7 mouse cellular contexts compared by ENCODE assay signal in the genomic region with DNA sequence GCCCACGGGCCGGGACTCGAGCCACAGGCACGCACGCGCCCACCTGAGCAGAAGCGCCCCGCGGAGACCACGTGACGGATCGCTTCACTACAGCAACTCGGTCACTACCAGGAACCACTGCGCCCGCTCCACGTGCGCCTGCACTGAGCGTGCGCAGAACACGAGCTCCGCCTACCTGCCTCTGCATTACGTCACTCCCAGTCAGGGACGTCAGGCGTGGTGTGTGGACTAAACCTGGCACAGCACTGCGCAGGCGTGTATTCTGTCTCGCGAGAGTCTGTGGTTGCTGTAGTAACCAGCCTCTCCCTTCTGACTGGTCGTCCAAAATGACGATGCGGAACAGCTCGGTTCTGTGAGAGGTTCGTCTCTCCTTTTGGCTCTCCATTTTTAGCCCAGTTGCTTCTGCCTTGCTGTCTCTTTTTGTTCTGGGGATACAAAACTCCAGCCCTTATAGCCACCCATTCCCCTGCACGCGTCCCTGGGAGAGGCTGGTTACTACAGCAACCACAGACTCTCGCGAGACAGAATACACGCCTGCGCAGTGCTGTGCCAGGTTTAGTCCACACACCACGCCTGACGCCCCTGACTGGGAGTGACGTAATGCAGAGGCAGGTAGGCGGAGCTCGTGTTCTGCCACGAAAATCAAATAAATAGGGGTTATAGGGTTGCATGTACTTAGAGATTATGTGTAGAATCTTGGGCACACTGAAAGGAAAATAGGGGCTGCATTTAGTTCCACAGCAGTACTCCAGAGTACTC. TPM values are rescaled to one million over a fixed set of nuclear protein-coding genes. Genes with fewer than 3 reads are reported as not detected.
DNase-seq lines count a peak whose midpoint lies in the region; ATAC-seq and TF ChIP-seq lines count a peak whose summit lies in the region.

A gene (minus strand): TSS at position 160 of the 759 bp plus-strand sequence.

- peak within 1 kb of the TSS; percentile 84 for H3K4me2 ChIP-seq in intestine, postnatal 0 days (replicated peaks; ENCODE audit: low read depth)
- H3K4me2 ChIP-seq in midbrain, embryonic 12.5 days (replicated peaks): peak within 1 kb of the TSS; percentile 72

- intact Hi-C loops in left cerebral cortex, postnatal 4 days (cut with DNase I): no loop called here

- peaks cover 11% of the 10 kb centered on the region for H3K36me3 ChIP-seq in intestine, postnatal 0 days (ENCODE audit: control insufficient read depth, insufficient read depth)
- peaks cover 19% of the 10 kb centered on the region for H3K36me3 ChIP-seq in midbrain, embryonic 12.5 days
- peaks cover 6% of the 10 kb centered on the region for H3K36me3 ChIP-seq in small intestine, adult 2 months (ENCODE audit: control insufficient read depth, insufficient read depth, low read length)

- DNase-seq in adrenal gland, adult 2 months: peak; percentile 99
- peak; percentile 95 for DNase-seq in embryo, embryonic 11.5 days (ENCODE audit: low read depth, low spot score)
- peak; percentile 80 to 92 for DNase-seq in gastrocnemius, postnatal 4 days (ENCODE audit: low spot score in 2 of 2)
- DNase-seq in left cerebral cortex, postnatal 4 days: peak; percentile 97

- H3K4me3 ChIP-seq in intestine, postnatal 0 days (ENCODE audit: low read depth, low read length): peak within 1 kb of the TSS; percentile 76
- H3K4me3 ChIP-seq in midbrain, embryonic 12.5 days: peak within 1 kb of the TSS; percentile 56
- H3K4me3 ChIP-seq in small intestine, adult 2 months (ENCODE audit: low read depth, low read length): peak within 1 kb of the TSS; percentile 74

- H3K9ac ChIP-seq in intestine, postnatal 0 days (ENCODE audit: low read depth, low read length): peak within 1 kb of the TSS; percentile 77
- H3K9ac ChIP-seq in midbrain, embryonic 12.5 days (replicated peaks): peak within 1 kb of the TSS; percentile 49

- H3K9me3 ChIP-seq in intestine, postnatal 0 days (ENCODE audit: control insufficient read depth): no peaks in the 10 kb centered on the region
- no peaks in the 10 kb centered on the region for H3K9me3 ChIP-seq in midbrain, embryonic 12.5 days

- H3K4me1 ChIP-seq in intestine, postnatal 0 days (replicated peaks; ENCODE audit: control insufficient read depth, insufficient read depth, low read length): peaks cover 3% of the 10 kb centered on the region; the same call in 1 of the 2 replicates
- H3K4me1 ChIP-seq in midbrain, embryonic 12.5 days: peaks cover 24% of the 10 kb centered on the region
- peaks cover 4% of the 10 kb centered on the region; the same call in 1 of the 2 replicates for H3K4me1 ChIP-seq in small intestine, adult 2 months (ENCODE audit: control insufficient read depth, insufficient read depth, insufficient read length, low read length)

- under 1% methylated on average over 45 of the region's 45 CpGs for WGBS in intestine, postnatal 0 days
- under 1% methylated on average over 45 of the region's 45 CpGs for WGBS in midbrain, embryonic 12.5 days
- WGBS in small intestine, adult 2 months: under 1% methylated on average over 45 of the region's 45 CpGs

- peak; percentile 97 for ATAC-seq in intestine, postnatal 0 days
- ATAC-seq in midbrain, embryonic 12.5 days (ENCODE audit: low FRiP score, low read depth): peak; percentile 99

- H3K27ac ChIP-seq in intestine, postnatal 0 days (ENCODE audit: low read depth, low read length): peak within 1 kb of the TSS; percentile 84
- peak within 1 kb of the TSS; percentile 72 for H3K27ac ChIP-seq in midbrain, embryonic 12.5 days (replicated peaks)
- H3K27ac ChIP-seq in small intestine, adult 2 months (ENCODE audit: insufficient read depth, low read depth, low read length): peak within 1 kb of the TSS; percentile 26; the same call in 1 of the 2 replicates

- H3K27me3 ChIP-seq in intestine, postnatal 0 days (replicated peaks; ENCODE audit: control insufficient read depth, insufficient read depth, low read length): no peaks in the 10 kb centered on the region
- peaks cover 13% of the 10 kb centered on the region; the same call in 1 of the 2 replicates for H3K27me3 ChIP-seq in midbrain, embryonic 12.5 days
- no peaks in the 10 kb centered on the region for H3K27me3 ChIP-seq in small intestine, adult 2 months (ENCODE audit: control insufficient read depth, insufficient read depth, low read length)

- no peak for TF ChIP-seq CTCF in intestine, postnatal 0 days (IDR thresholded peaks at IDR 0.05; ENCODE audit: low read depth)
- no peak for TF ChIP-seq CTCF in small intestine, adult 2 months (IDR thresholded peaks at IDR 0.05; ENCODE audit: extremely low read depth, insufficient read length, insufficient replicate concordance, low read depth, low read length)

- no peak for TF ChIP-seq POLR2A in small intestine, adult 2 months (IDR thresholded peaks at IDR 0.05; ENCODE audit: low read depth, low read length)

RNA-seq across cellular contexts. Expression of the gene that starts here (rescaled TPM):
- 10 to 100 TPM; 10.7 to 13.2 TPM for total RNA-seq in adrenal gland, adult 2 months (2021)
- 1.2 and 1.5 TPM in 2 replicates for polyA plus RNA-seq in adrenal gland, adult 2 months (2012; rRNA removed)
- 1 to 10 TPM; 6.5 to 9.8 TPM for total RNA-seq in gastrocnemius, postnatal 4 days (2021)
- 15.4 and 15.6 TPM in 2 replicates for polyA plus RNA-seq in intestine, postnatal 0 days (2015; fragmentation: Nextera tagmentation; extraction: Ambion mirVana)
- total RNA-seq in left cerebral cortex, postnatal 4 days (2021): 1 to 10 TPM; 8.4 to 8.7 TPM
- 15.8 and 16.1 TPM in 2 replicates for polyA plus RNA-seq in midbrain, embryonic 12.5 days (2016; fragmentation: Nextera tagmentation; extraction: Ambion mirVana)
- 0.48 and 1.7 TPM in 2 replicates for polyA plus RNA-seq in small intestine, adult 2 months (2012; rRNA removed)

Comparison
In these comparisons a context has a peak if more than half of its experiments do, and no peak if none do; other contexts are left out.
1. Peak in every context shown above with its lines: DNase-seq, ATAC-seq, H3K4me3 ChIP-seq and H3K27ac ChIP-seq.
2. H3K27ac ChIP-seq: peak in every context shown above with its lines; median percentile 84 in intestine, postnatal 0 days; 72 in midbrain, embryonic 12.5 days; 26 in small intestine, adult 2 months.